Mouse (Mus musculus) gastrocnemius, postnatal 14 days (tissue): ENCODE results near the gene Gm7579. TPM values are rescaled to one million over a fixed set of nuclear protein-coding genes. Genes with fewer than 3 reads are reported as not detected.

ENCODE experiments used
- total RNA-seq, 2 experiments: library from RNA; stranded (reverse); gene quantifications; 2 replicates each; pipeline ENCODE4 v1.2.3; 2021

Gm7579 gene
- total RNA-seq, 2 experiments from 2014 or later, result not detected

Other genes with a start within 250 kb of the Gm7579 start
- 10 to 100 TPM; 26.6 to 32.0 TPM for gene Mob2, start 150.8 kb upstream of the Gm7579 start, total RNA-seq
- gene Dusp8, start 116.0 kb upstream of the Gm7579 start, total RNA-seq, result 10 to 100 TPM; 16.5 to 24.6 TPM
- not detected for gene Gm45618, start 91.1 kb upstream of the Gm7579 start, total RNA-seq
- gene Gm39115, start 75.8 kb upstream of the Gm7579 start, total RNA-seq, result not detected
- gene Gm45337, start 67.3 kb upstream of the Gm7579 start, total RNA-seq, result not detected
- not detected for gene Gm29735, start 54.7 kb upstream of the Gm7579 start, total RNA-seq
- not detected for gene Gm4553, start 46.1 kb upstream of the Gm7579 start, total RNA-seq
- not detected for gene Krtap5-2, start 35.9 kb upstream of the Gm7579 start, total RNA-seq
- gene Gm10153, start 21.5 kb upstream of the Gm7579 start, total RNA-seq, result not detected
- gene Krtap5-3, start 10.5 kb upstream of the Gm7579 start, total RNA-seq, result not detected
- not detected for gene Krtap5-5, start 18.1 kb downstream of the Gm7579 start, total RNA-seq
- gene Gm40460, start 29.2 kb downstream of the Gm7579 start, total RNA-seq, result not detected
- gene Gm2431, start 46.5 kb downstream of the Gm7579 start, total RNA-seq, result not detected
- gene Gm4559, start 62.5 kb downstream of the Gm7579 start, total RNA-seq, result not detected
- not detected for gene Krtap5-1, start 85.3 kb downstream of the Gm7579 start, total RNA-seq
- not detected for gene Krtap5-4, start 91.7 kb downstream of the Gm7579 start, total RNA-seq
- gene Ifitm10, start 161.9 kb downstream of the Gm7579 start, total RNA-seq, result 1 to 10 TPM; 6.7 to 8.4 TPM
- gene Gm49369, start 170.8 kb downstream of the Gm7579 start, total RNA-seq, result 1 to 10 TPM; 1.0 to 4.1 TPM
- 100 to 1,000 TPM; 268 to 284 TPM for gene Ctsd, start 176.2 kb downstream of the Gm7579 start, total RNA-seq
- not detected for gene Syt8, start 223.0 kb downstream of the Gm7579 start, total RNA-seq
- over 10,000 TPM; 14,029 to 14,677 TPM for gene Tnni2, start 229.9 kb downstream of the Gm7579 start, total RNA-seq
- gene Lsp1, start 248.9 kb downstream of the Gm7579 start, total RNA-seq, result 10 to 100 TPM; 22.2 to 35.0 TPM